Mouse (Mus musculus): ENCODE results near the gene Hes7. TPM values are rescaled to one million over a fixed set of nuclear protein-coding genes. Genes with fewer than 3 reads are reported as not detected.

Gene Hes7
- polyA plus RNA-seq, 2 experiments: 0.05 to 0.08 TPM

DNA sequence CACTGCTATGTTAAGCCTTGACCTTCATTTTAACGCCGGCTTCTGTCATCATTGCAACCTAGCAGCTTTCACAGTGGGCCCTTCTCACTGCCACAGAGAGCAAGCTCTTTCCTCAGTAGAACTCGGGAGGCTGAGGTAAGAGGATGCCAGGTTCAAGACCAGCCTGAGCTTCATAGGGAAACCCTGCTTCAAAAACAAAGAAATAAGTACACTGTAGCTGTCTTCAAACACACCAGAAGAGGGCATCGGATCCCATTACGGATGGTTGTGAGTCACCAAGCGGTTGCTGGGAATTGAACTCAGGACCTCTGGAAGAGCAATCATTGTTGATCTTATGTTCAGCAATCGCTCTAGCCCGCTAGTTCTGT lies 39.4 kb upstream of the Hes7 start:
- no peaks in the 10 kb centered on the region for H3K36me3 ChIP-seq (replicated peaks; ENCODE audit: control insufficient read depth, insufficient read depth, low read depth)
- H3K9me3 ChIP-seq (ENCODE audit: control insufficient read depth, low read length): no peaks in the 10 kb centered on the region
- H3K4me1 ChIP-seq (replicated peaks; ENCODE audit: control insufficient read depth in 2 of 2, insufficient read depth in 2 of 2, low read length in 1 of 2): no peaks in the 10 kb centered on the region
- WGBS (ENCODE audit: insufficient replicate concordance): 71% methylated on average over 8 of the region's 8 CpGs
- no peak overlapping the region for H3K4me3 ChIP-seq (ENCODE audit: insufficient read depth in 1 of 2, low read depth in 2 of 2, low read length in 2 of 2)
- no peak overlapping the region for H3K4me2 ChIP-seq (ENCODE audit: low read depth)
- ATAC-seq (ENCODE audit: insufficient read depth): no peak
- no peak overlapping the region for H3K9ac ChIP-seq (replicated peaks)
- H3K27me3 ChIP-seq (ENCODE audit: control insufficient read depth, insufficient read depth, low read length): no peaks in the 10 kb centered on the region; the same call in 1 of the 2 replicates
- DNase-seq (ENCODE audit: low read depth in 3 of 3, low spot score in 3 of 3): no peak
- H3K27ac ChIP-seq: no peak overlapping the region
- TF ChIP-seq EP300 (IDR thresholded peaks at IDR 0.05; ENCODE audit: low read depth): no peak
- no peak for TF ChIP-seq CTCF (IDR thresholded peaks at IDR 0.05; ENCODE audit: low read depth)

DNA sequence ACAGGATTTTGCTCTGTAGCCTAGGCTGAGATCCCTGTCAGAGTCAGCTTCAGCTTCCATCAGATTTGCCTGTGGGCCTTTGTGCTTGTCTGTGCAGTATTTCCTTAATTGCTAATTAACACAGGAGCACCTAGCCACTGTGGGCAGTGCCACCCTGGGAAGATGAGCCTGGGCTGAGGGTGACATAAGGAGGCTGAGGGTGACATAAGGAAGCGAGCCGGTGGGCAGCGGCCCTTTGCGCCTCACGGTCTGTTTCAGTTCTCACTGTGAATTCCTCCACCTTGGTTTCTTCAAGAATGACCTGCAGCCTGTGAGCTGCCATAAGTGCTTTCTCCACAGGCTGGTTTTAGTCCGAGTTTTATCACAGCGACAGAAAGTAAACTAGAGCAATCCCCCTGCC lies 38.6 kb upstream of the Hes7 start:
- Histone ChIP-seq H3K9me3 (ENCODE audit: control insufficient read depth, low read length) (no peaks in the 10 kb centered on the region), H3K4me2 (ENCODE audit: low read depth) (no peak overlapping the region), H3K36me3 (replicated peaks; ENCODE audit: control insufficient read depth, insufficient read depth, low read depth) (no peaks in the 10 kb centered on the region), H3K4me3 (ENCODE audit: insufficient read depth in 1 of 2, low read depth in 2 of 2, low read length in 2 of 2) (no peak overlapping the region), H3K4me1 (replicated peaks; ENCODE audit: control insufficient read depth in 2 of 2, insufficient read depth in 2 of 2, low read length in 1 of 2) (no peaks in the 10 kb centered on the region), H3K27me3 (ENCODE audit: control insufficient read depth, insufficient read depth, low read length) (no peaks in the 10 kb centered on the region; the same call in 1 of the 2 replicates), H3K9ac (replicated peaks) (no peak overlapping the region), H3K27ac (no peak overlapping the region)
- ATAC-seq (ENCODE audit: insufficient read depth) (no peak), DNase-seq (ENCODE audit: low read depth in 3 of 3, low spot score in 3 of 3) (no peak)
- TF ChIP-seq EP300 (IDR thresholded peaks at IDR 0.05; ENCODE audit: low read depth): no peak
- no peak for TF ChIP-seq CTCF (IDR thresholded peaks at IDR 0.05; ENCODE audit: low read depth)
- WGBS (ENCODE audit: insufficient replicate concordance): 75% methylated on average over 7 of the region's 7 CpGs

DNA sequence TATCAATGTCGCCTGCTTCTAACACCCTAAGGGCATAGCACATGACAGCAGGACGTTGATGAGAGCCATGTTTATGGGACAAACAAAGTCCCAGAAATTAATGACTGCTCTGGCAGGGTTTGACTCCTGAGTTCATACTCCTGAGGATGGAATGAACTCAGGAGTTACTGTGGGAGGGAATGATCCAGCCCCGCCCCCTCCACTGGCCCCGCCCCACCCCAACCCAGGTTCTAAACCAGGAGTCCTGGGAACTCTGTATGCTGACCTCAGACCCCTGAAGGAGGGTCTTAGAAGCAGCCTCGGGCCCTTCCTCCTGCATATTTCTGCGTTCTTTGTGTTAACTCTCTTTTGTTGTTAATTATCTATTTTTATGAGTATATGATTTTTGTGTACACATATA lies 34.6 kb upstream of the Hes7 start:
- 74% methylated on average over 6 of the region's 6 CpGs for WGBS (ENCODE audit: insufficient replicate concordance)
- no peak overlapping the region for H3K9ac ChIP-seq (replicated peaks)
- no peak overlapping the region for H3K4me3 ChIP-seq (ENCODE audit: insufficient read depth in 1 of 2, low read depth in 2 of 2, low read length in 2 of 2)
- no peaks in the 10 kb centered on the region for H3K9me3 ChIP-seq (ENCODE audit: control insufficient read depth, low read length)
- ATAC-seq (ENCODE audit: insufficient read depth) (no peak), DNase-seq (ENCODE audit: low read depth in 3 of 3, low spot score in 3 of 3) (no peak)
- peaks cover 10% of the 10 kb centered on the region for H3K36me3 ChIP-seq (replicated peaks; ENCODE audit: control insufficient read depth, insufficient read depth, low read depth)
- H3K27me3 ChIP-seq (ENCODE audit: control insufficient read depth, insufficient read depth, low read length): no peaks in the 10 kb centered on the region; the same call in 1 of the 2 replicates
- H3K27ac ChIP-seq: no peak overlapping the region
- no peak overlapping the region for H3K4me2 ChIP-seq (ENCODE audit: low read depth)
- H3K4me1 ChIP-seq (replicated peaks; ENCODE audit: control insufficient read depth in 2 of 2, insufficient read depth in 2 of 2, low read length in 1 of 2): peaks cover 10 to 14% of the 10 kb centered on the region in 2 experiments
- TF ChIP-seq CTCF (IDR thresholded peaks at IDR 0.05; ENCODE audit: low read depth) (no peak), EP300 (IDR thresholded peaks at IDR 0.05; ENCODE audit: low read depth) (no peak)

DNA sequence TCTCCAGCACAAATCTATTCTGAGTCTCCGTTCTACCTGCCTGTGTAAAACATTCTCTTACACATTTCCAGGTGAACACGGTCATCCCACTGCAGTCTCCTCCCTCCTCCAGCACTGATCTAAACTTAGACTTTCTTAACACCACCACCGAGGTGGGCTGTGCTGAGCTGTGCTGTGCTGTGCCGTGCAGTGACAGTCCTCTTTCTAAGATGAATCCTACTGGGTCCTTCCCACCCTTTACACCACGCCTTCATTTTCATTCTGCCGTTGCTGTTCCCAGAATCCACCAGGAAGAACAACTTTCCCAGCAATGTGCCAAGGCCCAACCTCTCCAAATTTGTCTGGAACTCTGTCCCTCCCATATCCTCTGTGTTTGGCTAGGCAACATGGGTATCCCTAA lies 33.8 kb upstream of the Hes7 start:
- Histone ChIP-seq H3K4me3 (ENCODE audit: insufficient read depth in 1 of 2, low read depth in 2 of 2, low read length in 2 of 2) (no peak overlapping the region), H3K27ac (no peak overlapping the region), H3K4me1 (replicated peaks; ENCODE audit: control insufficient read depth in 2 of 2, insufficient read depth in 2 of 2, low read length in 1 of 2) (peaks cover 10 to 14% of the 10 kb centered on the region in 2 experiments), H3K9ac (replicated peaks) (no peak overlapping the region), H3K4me2 (ENCODE audit: low read depth) (no peak overlapping the region), H3K9me3 (ENCODE audit: control insufficient read depth, low read length) (no peaks in the 10 kb centered on the region), H3K27me3 (ENCODE audit: control insufficient read depth, insufficient read depth, low read length) (no peaks in the 10 kb centered on the region; the same call in 1 of the 2 replicates), H3K36me3 (replicated peaks; ENCODE audit: control insufficient read depth, insufficient read depth, low read depth) (peaks cover 10% of the 10 kb centered on the region)
- DNase-seq (ENCODE audit: low read depth in 3 of 3, low spot score in 3 of 3) (no peak), ATAC-seq (ENCODE audit: insufficient read depth) (no peak)
- TF ChIP-seq CTCF (IDR thresholded peaks at IDR 0.05; ENCODE audit: low read depth) (no peak), EP300 (IDR thresholded peaks at IDR 0.05; ENCODE audit: low read depth) (no peak)
- WGBS (ENCODE audit: insufficient replicate concordance): 61% methylated on average over 6 of the region's 6 CpGs

DNA sequence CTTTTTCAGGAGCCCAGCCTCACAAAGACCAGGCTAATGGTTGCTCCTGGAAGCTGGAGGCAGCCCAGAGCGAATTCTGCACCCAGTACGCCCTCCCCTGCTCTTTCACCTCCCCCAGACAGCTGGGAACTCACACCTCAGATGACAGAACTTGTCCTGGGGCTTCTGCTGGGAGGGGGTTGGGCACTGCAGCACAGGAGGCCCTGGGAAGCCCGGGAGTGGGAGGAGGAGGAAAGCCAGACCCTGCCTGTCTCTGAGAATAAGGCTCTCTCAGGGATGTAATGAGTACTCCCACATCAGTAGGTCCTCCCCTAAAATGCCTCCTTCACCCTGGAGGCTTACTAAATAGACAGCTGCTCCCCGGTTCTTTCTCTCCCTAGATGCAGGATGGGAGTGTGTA lies 33.1 kb upstream of the Hes7 start:
- no peak overlapping the region for H3K27ac ChIP-seq
- no peaks in the 10 kb centered on the region; the same call in 1 of the 2 replicates for H3K27me3 ChIP-seq (ENCODE audit: control insufficient read depth, insufficient read depth, low read length)
- peaks cover 10 to 14% of the 10 kb centered on the region in 2 experiments for H3K4me1 ChIP-seq (replicated peaks; ENCODE audit: control insufficient read depth in 2 of 2, insufficient read depth in 2 of 2, low read length in 1 of 2)
- ATAC-seq (ENCODE audit: insufficient read depth) (no peak), DNase-seq (ENCODE audit: low read depth in 3 of 3, low spot score in 3 of 3) (no peak)
- H3K4me2 ChIP-seq (ENCODE audit: low read depth): no peak overlapping the region
- H3K36me3 ChIP-seq (replicated peaks; ENCODE audit: control insufficient read depth, insufficient read depth, low read depth): peaks cover 10% of the 10 kb centered on the region
- H3K4me3 ChIP-seq (ENCODE audit: insufficient read depth in 1 of 2, low read depth in 2 of 2, low read length in 2 of 2): no peak overlapping the region
- TF ChIP-seq EP300 (IDR thresholded peaks at IDR 0.05; ENCODE audit: low read depth) (no peak), CTCF (IDR thresholded peaks at IDR 0.05; ENCODE audit: low read depth) (no peak)
- 56% methylated on average over 4 of the region's 4 CpGs for WGBS (ENCODE audit: insufficient replicate concordance)
- no peaks in the 10 kb centered on the region for H3K9me3 ChIP-seq (ENCODE audit: control insufficient read depth, low read length)
- no peak overlapping the region for H3K9ac ChIP-seq (replicated peaks)

All from liver, embryonic 14.5 days (tissue).